Mouse (Mus musculus) WW6 (cell line): ENCODE results near the gene Stn1.

Experiments used
- DNase-seq: peaks from one replicate; pipeline ENCODE4 v3.0.0-alpha.2; 2013; ENCODE audit warnings: low read depth, low spot score

Stn1 gene

DNA sequence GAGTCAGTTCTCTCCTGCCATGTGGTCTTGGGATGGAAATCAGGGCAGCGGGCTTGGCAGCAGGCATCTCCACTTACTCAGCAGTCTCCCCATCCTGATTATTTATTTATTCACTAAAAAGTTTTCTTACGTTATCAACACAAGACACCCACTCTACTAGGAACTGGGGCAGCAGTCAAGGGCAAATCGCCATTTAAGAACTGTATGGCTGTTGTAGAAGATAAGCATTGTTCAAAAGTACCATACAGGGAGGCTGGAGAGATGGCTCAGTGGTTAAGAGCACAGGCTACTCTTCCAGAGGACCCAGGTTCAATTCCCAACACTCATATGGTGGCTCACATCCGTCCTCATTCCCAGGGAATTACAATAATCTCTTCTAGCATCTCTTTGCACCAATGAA is 65.5 kb downstream of the Stn1 start:
- no peak for DNase-seq

GRCm38 (mm10) chr19:47468750-47469149 is 68.6 kb downstream of the Stn1 start:
- no peak for DNase-seq

- DNase-seq: no peak
These were observed 70.5 kb downstream of the Stn1 start for GRCm38 (mm10) chr19:47466775-47467174.

GRCm38 (mm10) chr19:47465467-47465866 is 71.8 kb downstream of the Stn1 start:
- DNase-seq: no peak

DNA sequence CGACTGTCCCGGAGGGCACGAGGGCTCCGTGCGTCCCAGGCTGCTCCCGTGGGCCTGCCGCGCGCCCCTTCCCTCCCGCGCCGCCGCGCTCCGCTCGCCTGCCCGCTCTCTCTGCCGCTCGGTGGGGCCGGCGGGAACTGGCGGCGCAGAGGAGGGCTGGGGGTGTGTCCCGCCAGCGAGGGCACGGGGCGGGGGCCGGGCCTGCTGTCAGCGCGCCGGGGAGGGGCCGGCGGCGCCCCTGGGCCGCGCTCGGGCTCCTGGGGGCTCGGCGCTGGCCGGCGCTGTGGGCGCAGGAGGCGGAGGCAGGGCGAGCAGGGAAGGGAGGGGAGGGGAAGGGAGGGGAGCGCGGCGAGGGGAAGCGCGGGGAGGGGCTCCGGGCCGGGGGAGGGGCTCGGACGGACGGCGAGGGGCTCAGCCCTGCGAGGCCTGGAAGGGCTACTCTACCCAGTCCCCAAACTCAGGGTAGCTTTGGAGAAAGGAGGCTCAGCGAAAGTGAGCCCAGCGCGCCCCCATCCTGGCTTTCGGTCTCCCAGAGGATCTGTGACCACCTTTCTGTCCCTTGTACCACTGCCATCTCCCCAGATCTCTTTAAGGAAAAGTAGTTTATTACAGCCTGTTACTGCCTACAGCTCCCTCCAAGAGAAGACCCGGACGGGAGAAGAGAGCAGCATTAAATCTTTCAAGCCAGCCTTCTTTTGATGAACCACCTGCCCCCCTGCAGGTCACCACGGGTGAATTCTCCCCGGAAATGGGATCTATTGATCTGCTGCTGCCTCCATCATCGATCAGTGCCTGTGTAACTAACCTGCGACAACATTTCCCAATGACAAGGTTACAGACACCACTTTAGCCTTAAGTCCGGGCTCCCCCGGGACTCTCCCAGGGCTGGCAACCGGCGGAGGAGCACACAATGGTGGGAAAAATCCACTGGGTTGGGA is 72.7 kb downstream of the Stn1 start, which contains the start of gene Sh3pxd2a:
Gene Sh3pxd2a, minus strand, starts transcription at position 98 of the 938 bp plus-strand sequence.
- no peak for DNase-seq

DNA sequence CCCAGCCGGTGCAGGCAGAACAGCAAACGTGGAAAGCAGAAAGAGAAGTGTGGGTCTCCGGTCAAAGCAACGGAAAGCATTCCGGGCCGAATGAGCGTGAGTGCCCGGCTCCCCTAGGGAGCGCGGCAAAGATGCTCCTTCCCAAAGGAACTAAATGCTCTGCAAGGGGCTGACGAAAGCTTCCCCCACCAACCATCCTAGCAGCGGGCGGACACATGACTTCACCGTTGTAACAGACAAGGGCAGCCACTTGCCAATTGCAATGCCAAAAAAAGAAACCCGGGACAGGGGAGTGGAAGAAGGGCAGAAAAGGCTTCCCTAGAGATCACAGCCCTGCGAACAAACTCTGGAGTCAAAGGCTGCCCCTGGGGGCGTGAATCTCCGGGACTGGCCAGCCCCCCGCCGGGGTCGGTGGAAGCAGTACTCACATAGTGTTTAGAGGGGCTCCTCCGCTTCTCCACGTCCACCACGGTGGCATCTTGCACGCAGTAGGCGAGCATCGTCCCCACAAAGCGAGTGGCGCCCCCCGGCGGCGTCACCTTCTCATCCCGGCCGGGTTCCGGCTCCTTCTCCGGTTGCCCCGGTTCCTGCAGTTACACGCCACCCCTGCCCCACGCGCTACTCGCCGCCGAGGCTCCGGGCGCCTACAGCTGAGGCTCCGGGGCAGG is 73.5 kb downstream of the Stn1 start:
- peak; percentile 52 for DNase-seq

GRCm38 (mm10) chr19:47463206-47463605 is 74.1 kb downstream of the Stn1 start:
- no peak for DNase-seq

- DNase-seq: no peak
These were observed 74.6 kb downstream of the Stn1 start for GRCm38 (mm10) chr19:47462725-47463124.

DNA sequence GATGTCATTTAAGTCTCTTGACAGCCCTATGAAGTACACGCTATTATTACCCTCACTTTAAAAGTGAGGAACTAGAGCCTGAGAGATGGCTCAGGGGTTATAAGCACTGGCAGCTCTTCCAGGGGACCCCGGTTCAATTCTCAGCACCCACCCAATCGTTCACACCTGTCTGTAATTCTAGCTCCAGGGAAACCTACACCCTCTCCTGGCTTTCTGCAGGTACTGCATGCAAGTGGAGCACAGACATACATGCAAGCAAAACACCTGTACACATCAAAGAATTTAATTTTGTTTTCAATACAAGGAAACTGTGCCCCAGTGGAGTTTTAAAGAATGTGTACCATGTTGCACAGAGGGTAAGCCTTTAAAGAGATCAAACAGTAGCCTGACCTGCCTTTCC is 75.5 kb downstream of the Stn1 start:
- no peak for DNase-seq

DNA sequence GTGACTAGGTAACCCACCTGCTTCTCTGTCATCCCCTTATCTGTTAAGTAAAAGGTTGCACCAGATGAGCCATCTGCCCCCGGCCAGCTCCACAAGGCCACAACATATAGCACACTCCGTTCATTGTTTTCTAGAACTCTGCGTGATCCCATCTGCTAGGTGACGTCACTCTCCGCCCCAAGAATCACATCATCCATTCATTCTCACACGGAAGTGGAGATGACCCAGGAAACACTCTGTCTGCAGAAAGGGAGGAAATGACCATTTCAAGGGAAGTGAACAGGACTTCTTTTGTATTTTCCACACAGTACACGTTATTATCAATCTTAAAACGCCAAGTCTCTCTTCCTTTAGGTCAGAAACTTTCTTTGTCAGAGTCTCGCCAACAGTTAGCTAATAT is 75.9 kb downstream of the Stn1 start:
- DNase-seq: no peak

DNA sequence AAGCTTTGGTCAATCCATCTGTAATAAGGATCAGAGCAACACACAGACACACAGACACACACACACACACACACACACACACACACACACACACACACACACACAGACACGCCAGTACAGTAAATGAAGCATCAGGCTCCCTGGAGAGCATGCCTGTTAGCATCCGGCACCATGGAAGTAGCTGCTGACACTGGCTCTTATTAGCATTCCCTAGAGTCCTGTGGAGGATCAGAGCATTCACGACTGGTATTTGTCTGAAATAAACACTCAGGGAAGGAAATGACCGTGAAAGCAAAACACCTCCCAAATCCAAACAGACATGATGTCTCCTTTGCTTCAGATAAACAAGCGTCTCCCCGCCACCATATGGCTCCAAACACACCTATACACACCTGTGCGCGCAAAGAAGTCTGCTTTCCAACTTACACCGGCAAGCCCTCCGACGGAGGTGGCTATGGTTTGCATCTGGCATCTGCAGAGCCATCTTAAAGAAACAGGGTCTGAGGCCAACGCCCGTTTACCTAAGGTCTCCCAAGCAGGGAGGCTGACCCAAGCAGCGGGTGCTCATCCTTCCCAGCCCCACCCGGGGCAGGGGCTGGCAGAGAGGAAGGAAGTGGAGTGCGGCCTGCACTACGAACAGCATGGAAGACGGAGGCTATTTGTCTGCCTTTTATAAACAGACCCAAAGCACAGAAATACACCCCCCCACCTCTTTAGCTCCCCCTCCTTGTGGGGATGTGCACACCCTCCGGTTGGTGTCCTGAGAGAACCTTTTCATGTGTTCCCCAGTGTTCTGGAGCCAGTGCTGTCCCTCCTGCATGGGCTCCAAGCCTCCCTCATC is 77.0 kb downstream of the Stn1 start:
- DNase-seq: no peak

DNA sequence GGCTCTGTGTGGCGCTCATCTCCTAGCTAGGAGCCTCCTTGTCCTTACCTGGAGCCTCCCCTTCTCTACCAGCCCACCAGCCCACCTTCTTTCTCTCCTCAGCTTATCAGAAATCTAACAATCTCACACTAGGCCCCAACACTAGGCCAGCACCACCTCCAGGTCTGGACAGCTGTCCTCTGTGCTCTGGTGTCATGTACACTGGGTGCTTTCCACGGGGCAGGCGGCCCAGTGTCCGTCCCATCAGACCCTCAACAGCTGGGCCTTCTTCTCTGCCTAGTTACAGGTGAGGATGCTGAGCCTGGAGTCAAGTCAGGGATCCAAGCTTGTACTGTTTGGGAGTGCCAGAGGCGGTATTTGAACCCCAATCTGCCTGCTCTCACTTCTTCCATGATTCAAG is 78.1 kb downstream of the Stn1 start:
- DNase-seq: no peak

GRCm38 (mm10) chr19:47458504-47459161 is 78.7 kb downstream of the Stn1 start:
- no peak for DNase-seq

- DNase-seq: no peak
These were observed 79.4 kb downstream of the Stn1 start for GRCm38 (mm10) chr19:47457711-47458503.

DNA sequence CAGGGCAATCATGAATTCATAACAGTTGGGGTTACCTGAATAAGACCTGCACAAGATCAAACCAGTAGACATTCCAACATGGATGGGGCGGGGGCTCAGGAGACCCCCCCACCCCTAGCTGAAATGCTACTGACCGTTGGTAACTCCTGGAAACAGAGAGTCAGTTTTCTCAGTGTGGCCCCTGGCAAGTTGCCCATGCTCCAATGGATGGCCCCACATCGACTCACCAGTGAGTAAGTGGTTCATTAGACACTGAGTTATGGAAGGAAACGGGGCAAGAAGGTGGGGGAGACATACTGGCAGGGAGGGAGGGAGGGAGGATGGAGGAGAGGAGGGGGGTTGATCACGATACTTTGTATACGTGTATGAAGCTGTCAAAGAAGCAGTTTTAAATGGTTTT is 81.3 kb downstream of the Stn1 start:
- no peak for DNase-seq

DNA sequence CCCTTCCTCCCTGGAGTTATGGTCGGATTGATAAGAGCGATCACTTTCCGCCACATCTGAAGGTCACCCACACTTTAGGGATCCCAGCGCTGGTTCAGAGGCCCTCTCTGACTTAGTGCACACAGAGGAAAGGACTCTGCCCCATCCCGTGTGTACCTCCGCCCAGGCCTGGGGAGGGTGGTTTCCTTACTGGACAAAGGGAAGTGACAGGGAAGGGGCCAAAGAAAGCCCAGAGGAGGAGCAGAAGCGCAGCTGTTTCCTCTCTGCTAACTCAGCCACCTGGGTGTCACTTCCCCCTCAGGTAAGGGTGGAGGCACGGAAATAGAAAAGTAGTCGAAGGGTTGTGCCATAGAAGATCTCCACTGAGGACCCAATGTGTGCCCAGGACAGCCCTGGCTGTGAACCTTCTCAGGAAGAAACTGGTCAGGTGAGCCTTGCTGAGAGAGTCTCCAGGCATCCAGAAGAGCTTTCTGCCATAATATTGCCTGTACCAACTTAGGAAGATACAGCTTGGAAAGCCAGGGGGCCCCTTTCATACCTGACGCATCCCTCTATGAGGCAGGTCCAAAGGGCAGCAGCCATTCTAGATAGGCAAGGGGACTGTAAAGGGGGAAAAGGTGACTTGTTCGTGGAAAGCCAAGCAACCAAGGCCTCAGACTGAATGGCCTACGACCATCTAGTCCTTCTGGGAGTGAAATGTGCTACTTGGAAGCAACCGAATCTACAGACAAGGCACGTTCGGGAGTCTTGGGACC is 82.1 kb downstream of the Stn1 start:
- DNase-seq: no peak

GRCm38 (mm10) chr19:47454167-47455000 is 82.9 kb downstream of the Stn1 start:
- DNase-seq: no peak

DNA sequence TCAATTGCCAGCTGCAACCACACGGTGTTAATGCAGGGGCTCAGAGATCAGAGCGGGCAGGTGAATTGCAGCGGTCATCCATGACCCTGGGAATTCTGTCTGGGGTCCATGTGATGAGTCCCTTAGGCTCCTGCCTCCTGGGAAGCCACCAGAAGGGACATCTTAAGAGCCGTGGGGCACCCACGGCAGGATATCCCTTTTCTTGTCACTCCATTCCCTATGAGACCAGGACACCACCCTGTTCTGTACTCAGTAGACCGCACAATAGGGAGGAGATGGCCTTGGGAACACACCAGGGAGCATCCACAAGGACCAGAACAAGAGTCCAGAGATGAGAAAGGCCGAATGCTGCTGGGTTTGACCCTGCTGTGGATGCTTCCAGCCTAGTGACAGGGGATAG is 84.0 kb downstream of the Stn1 start:
- no peak for DNase-seq

DNA sequence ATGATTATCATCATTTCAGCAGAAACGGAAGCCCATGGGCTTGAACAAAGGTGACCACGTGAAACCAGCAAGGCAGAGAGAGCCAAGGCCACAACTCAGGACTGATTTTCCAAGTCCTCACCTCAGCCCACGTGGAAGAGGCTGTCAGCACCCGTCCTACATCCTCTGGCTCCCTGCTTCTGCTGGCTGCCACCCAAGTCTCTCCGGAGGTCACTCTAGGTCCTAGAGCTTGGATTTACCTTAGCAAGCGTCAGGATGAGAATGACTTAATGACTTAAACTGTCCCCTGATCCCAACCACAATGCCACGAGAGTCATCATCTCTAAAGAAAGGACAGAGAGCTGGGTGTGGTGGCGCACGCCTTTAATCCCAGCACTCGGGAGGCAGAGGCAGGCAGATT is 84.6 kb downstream of the Stn1 start:
- no peak for DNase-seq
